Mouse (Mus musculus) forebrain, postnatal 0 days (tissue): Measurements from ENCODE around the gene Shisa5. TPM values are rescaled to one million over a fixed set of nuclear protein-coding genes. Genes with fewer than 3 reads are reported as not detected.

Source experiments
- ATAC-seq: fragments of 200-750 bp; cut with Nextera tagmentation; 2 replicates; pipeline ENCODE4 v1.8.0; 2017; ENCODE audit warnings: mild to moderate bottlenecking, moderate library complexity
- DNase-seq: peaks from one replicate; pipeline ENCODE4 v3.0.0-alpha.2; 2015
- H3K27ac ChIP-seq: fragments of 300-500 bp; sonication (generic); 2 replicates; pipeline ENCODE4 v1.5.1; 2014; ENCODE audit warnings: low read depth, mild to moderate bottlenecking, antibody characterized with exemption, low read length, moderate library complexity, mixed read lengths
- H3K27me3 ChIP-seq: fragments of 300-500 bp; sonication (generic); 2 replicates; pipeline ENCODE4 v1.6.1; 2014; ENCODE audit warnings: mild to moderate bottlenecking, low read length, mixed read lengths; ENCODE audit not compliant: insufficient read depth
- H3K36me3 ChIP-seq: fragments of 300-500 bp; sonication (generic); 2 replicates; pipeline ENCODE4 v1.6.1; 2014; ENCODE audit warnings: mild to moderate bottlenecking, moderate library complexity; ENCODE audit not compliant: insufficient read depth
- H3K4me1 ChIP-seq: fragments of 300-500 bp; sonication (generic); 2 replicates; pipeline ENCODE4 v1.6.1; 2014; ENCODE audit warnings: antibody characterized with exemption; ENCODE audit not compliant: insufficient read depth
- H3K4me2 ChIP-seq: fragments of 300-500 bp; sonication (generic); 2 replicates; pipeline ENCODE4 v1.6.1; 2014; ENCODE audit warnings: low read depth, mild to moderate bottlenecking, moderate library complexity
- H3K4me3 ChIP-seq: fragments of 300-500 bp; sonication (generic); 2 replicates; pipeline ENCODE4 v1.5.1; 2014; ENCODE audit warnings: low read depth, low read length, mixed read lengths
- H3K9ac ChIP-seq: fragments of 300-500 bp; sonication (generic); 2 replicates; pipeline ENCODE4 v1.6.1; 2014; ENCODE audit warnings: mild to moderate bottlenecking
- H3K9me3 ChIP-seq: fragments of 300-500 bp; sonication (generic); 2 replicates; pipeline ENCODE4 v1.6.1; 2016; ENCODE audit warnings: low read length
- CTCF ChIP-seq: sonication (generic); IDR thresholded peaks from 2 replicates; pipeline ENCODE4 v1.5.1; 2016; ENCODE audit warnings: antibody characterized with exemption, control low read depth, low read depth
- WGBS: fragments of 180-500 bp; shearing (Covaris S2); extraction: QIAGEN DNeasy Blood & Tissue Kit; methylation state at CpG from one replicate; pipeline ENCODE4 v1.1.7; 2014; 5-methylcytosine and 5-hydroxymethylcytosine counted together
- polyA plus RNA-seq: library from polyadenylated mRNA; unstranded; fragments of >200 nt; fragmentation: Nextera tagmentation; extraction: Ambion mirVana; gene quantifications from 2 replicates; pipeline ENCODE4 v1.2.1, GENCODE M21; 2015
- total RNA-seq: library from RNA; depleted of rRNA; stranded (reverse); fragments of >200 nt; gene quantifications from 2 replicates; pipeline ENCODE4 v1.2.3, GENCODE M21; 2014

The Shisa5 gene
- total and polyA plus RNA-seq, 2 experiments from 2014 or later = 68.4 to 77.3 TPM

GRCm38 (mm10) chr9:109081749-109082123 is 43.4 kb downstream of the Shisa5 start:
- no peak for TF ChIP-seq CTCF
- ATAC-seq (peak; percentile 10; the same call in 1 of the 2 replicates), DNase-seq (no peak)
- Histone ChIP-seq H3K4me3 (peak overlapping the region; percentile 71), H3K27me3 (no peaks in the 10 kb centered on the region), H3K9me3 (no peaks in the 10 kb centered on the region), H3K9ac (peak overlapping the region; percentile 76), H3K27ac (peak overlapping the region; percentile 76), H3K4me2 (peak overlapping the region; percentile 76), H3K36me3 (peaks cover 14% of the 10 kb centered on the region; the same call in 1 of the 2 replicates), H3K4me1 (peaks cover 6% of the 10 kb centered on the region; the same call in 1 of the 2 replicates)
- 7% methylated on average over 11 of the region's 11 CpGs for WGBS

- peaks cover 6% of the 10 kb centered on the region; the same call in 1 of the 2 replicates for H3K4me1 ChIP-seq
- under 1% methylated on average over 37 of the region's 37 CpGs for WGBS
- ATAC-seq = peak; percentile 99
- peak within 1 kb of the TSS; percentile 76 for H3K9ac ChIP-seq
- peak within 1 kb of the TSS; percentile 71 for H3K4me3 ChIP-seq
- peak; percentile 87 for DNase-seq
- H3K4me2 ChIP-seq = peak within 1 kb of the TSS; percentile 76
- peak within 1 kb of the TSS; percentile 76 for H3K27ac ChIP-seq
- peaks cover 14% of the 10 kb centered on the region; the same call in 1 of the 2 replicates for H3K36me3 ChIP-seq
- no peak for TF ChIP-seq CTCF
- H3K27me3 ChIP-seq = no peaks in the 10 kb centered on the region
- no peaks in the 10 kb centered on the region for H3K9me3 ChIP-seq
These were observed 43.9 kb downstream of the Shisa5 start, which contains the start of the genes Ccdc51 and Tma7 for GRCm38 (mm10) chr9:109082124-109082800. TSS of gene Ccdc51 (plus strand) at chr9:109082493. TSS of gene Tma7 (minus strand) at chr9:109082587.

GRCm38 (mm10) chr9:109084922-109085321 is 46.6 kb downstream of the Shisa5 start:
- TF ChIP-seq CTCF = peak; percentile 61
- ATAC-seq (no peak), DNase-seq (peak; percentile 46)
- Histone ChIP-seq H3K4me1 (peaks cover 6% of the 10 kb centered on the region; the same call in 1 of the 2 replicates), H3K27me3 (no peaks in the 10 kb centered on the region), H3K4me2 (no peak overlapping the region), H3K36me3 (0 out of 2 replicates have a peak, but pooled peaks cover 10% of the 10 kb centered on the region), H3K9me3 (no peaks in the 10 kb centered on the region), H3K27ac (no peak overlapping the region), H3K4me3 (no peak overlapping the region), H3K9ac (no peak overlapping the region)
- 5% methylated on average over 2 of the region's 2 CpGs for WGBS

- TF ChIP-seq CTCF = peak; percentile 70
- no peaks in the 10 kb centered on the region for H3K27me3 ChIP-seq
- no peak overlapping the region for H3K27ac ChIP-seq
- H3K9me3 ChIP-seq = no peaks in the 10 kb centered on the region
- ATAC-seq (peak; percentile 56), DNase-seq (peak; percentile 65)
- H3K9ac ChIP-seq = no peak overlapping the region
- 3% methylated on average over 5 of the region's 5 CpGs for WGBS
- H3K4me3 ChIP-seq = no peak overlapping the region
- H3K4me1 ChIP-seq = no peaks in the 10 kb centered on the region
- no peak overlapping the region for H3K4me2 ChIP-seq
- peaks cover 13% of the 10 kb centered on the region for H3K36me3 ChIP-seq
These were observed 49.6 kb downstream of the Shisa5 start for GRCm38 (mm10) chr9:109087987-109088386.

- peaks cover 13% of the 10 kb centered on the region for H3K36me3 ChIP-seq
- no peak overlapping the region for H3K4me2 ChIP-seq
- peaks cover 9% of the 10 kb centered on the region for H3K4me1 ChIP-seq
- H3K9ac ChIP-seq = no peak overlapping the region
- DNase-seq = no peak
- no peaks in the 10 kb centered on the region for H3K27me3 ChIP-seq
- H3K9me3 ChIP-seq = no peaks in the 10 kb centered on the region
- no peak overlapping the region for H3K4me3 ChIP-seq
- 16% methylated on average over 15 of the region's 15 CpGs for WGBS
- no peak for TF ChIP-seq CTCF
- no peak for ATAC-seq
- H3K27ac ChIP-seq = no peak overlapping the region
These were observed 52.1 kb downstream of the Shisa5 start for GRCm38 (mm10) chr9:109090446-109090845.

- ATAC-seq (no peak), DNase-seq (no peak)
- no peaks in the 10 kb centered on the region for H3K9me3 ChIP-seq
- no peak overlapping the region for H3K27ac ChIP-seq
- peaks cover 13% of the 10 kb centered on the region for H3K4me1 ChIP-seq
- H3K9ac ChIP-seq = no peak overlapping the region
- no peak overlapping the region for H3K4me2 ChIP-seq
- peaks cover 13% of the 10 kb centered on the region for H3K36me3 ChIP-seq
- 93% methylated on average over 8 of the region's 8 CpGs for WGBS
- H3K4me3 ChIP-seq = no peak overlapping the region
- no peak for TF ChIP-seq CTCF
- no peaks in the 10 kb centered on the region for H3K27me3 ChIP-seq
These were observed 53.4 kb downstream of the Shisa5 start for GRCm38 (mm10) chr9:109091802-109092201.

- TF ChIP-seq CTCF = 0 out of 2 replicates have a peak, but pooled peaks have one; percentile 4
- 63% methylated on average over 6 of the region's 6 CpGs for WGBS
- Histone ChIP-seq H3K27ac (no peak overlapping the region), H3K27me3 (no peaks in the 10 kb centered on the region), H3K36me3 (peaks cover 13% of the 10 kb centered on the region), H3K4me1 (peaks cover 23% of the 10 kb centered on the region), H3K9me3 (no peaks in the 10 kb centered on the region), H3K9ac (no peak overlapping the region), H3K4me2 (no peak overlapping the region), H3K4me3 (no peak overlapping the region)
- no peak for DNase-seq
- no peak for ATAC-seq
These were observed 54.4 kb downstream of the Shisa5 start for GRCm38 (mm10) chr9:109092799-109093198.
